Mouse (Mus musculus) C2C12 (cell line): ENCODE data around the gene Elovl6.

Experiments
- CTCF ChIP-seq: IDR thresholded peaks from one replicate; pipeline ENCODE4 v1.5.1; 2011; ENCODE audit not compliant: control insufficient read depth, insufficient read depth, insufficient read length
- MYOG ChIP-seq: IDR thresholded peaks from one replicate; pipeline ENCODE4 v1.6.1; 2011; ENCODE audit not compliant: control insufficient read depth, insufficient read length; ENCODE audit errors: extremely low read depth
- USF1 ChIP-seq: IDR thresholded peaks from one replicate; pipeline ENCODE4 v1.6.1; 2011; ENCODE audit warnings: low read depth, mild to moderate bottlenecking, control low read depth, moderate library complexity

DNA sequence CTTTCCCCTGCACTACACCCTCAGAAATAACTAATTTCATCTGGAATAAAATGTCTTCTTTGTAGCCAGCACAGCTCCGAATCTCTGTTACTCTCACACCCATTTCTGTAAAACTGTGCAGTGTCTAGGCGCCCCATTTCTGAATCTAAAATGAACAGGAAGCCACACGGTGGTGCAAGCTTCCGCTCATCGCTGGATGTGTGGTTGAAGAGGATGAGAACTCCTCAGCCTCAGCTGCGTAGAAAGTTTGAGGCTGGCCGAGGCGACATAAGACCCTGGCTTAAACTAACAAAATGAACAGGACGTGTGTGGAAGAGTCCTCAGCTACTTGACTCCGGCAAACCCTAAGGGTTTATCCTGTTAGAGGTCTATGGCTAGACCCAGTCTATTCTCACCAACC, 38.0 kb upstream of the Elovl6 start:
- no peak for TF ChIP-seq CTCF
- no peak for TF ChIP-seq MYOG
- TF ChIP-seq USF1 = no peak
